Mouse (Mus musculus) gastrocnemius, postnatal 4 days (tissue): Measurements from ENCODE around the gene Tnfrsf13c. TPM values are rescaled to one million over a fixed set of nuclear protein-coding genes. Genes with fewer than 3 reads are reported as not detected.
"Not testable (repeated sequence)": the region's sequence is repeated elsewhere in the genome, so short reads cannot be mapped to it uniquely, and the experiment has no call there.

Source experiments
- DNase-seq, 2 experiments: peaks; one replicate each; pipeline ENCODE4 v3.0.0; 2021 to 2022; ENCODE audit warnings: low spot score in 2 of 2, mixed read lengths in 2 of 2
- long read RNA-seq, 2 experiments: library from polyadenylated mRNA; stranded (forward); transcript quantifications; one replicate each; pipeline ENCODE4 v2.0.0; 2021
- total RNA-seq, 2 experiments: library from RNA; stranded (reverse); gene quantifications; 2 replicates each; pipeline ENCODE4 v1.2.3; 2021

The Tnfrsf13c gene
- total RNA-seq: under 1 TPM in 1 of 2 experiments, not detected in 1; 0.66 TPM
- long read RNA-seq, experiment 1, partial matches to known transcripts: 0 of 1 reads
- long read RNA-seq, experiment 1, other reads (novel, unspliced or antisense): 0 of 1 reads
- long read RNA-seq, experiment 2, partial matches to known transcripts: 0 of 5 reads
- long read RNA-seq, experiment 2, other reads (novel, unspliced or antisense): 0 of 5 reads

DNA sequence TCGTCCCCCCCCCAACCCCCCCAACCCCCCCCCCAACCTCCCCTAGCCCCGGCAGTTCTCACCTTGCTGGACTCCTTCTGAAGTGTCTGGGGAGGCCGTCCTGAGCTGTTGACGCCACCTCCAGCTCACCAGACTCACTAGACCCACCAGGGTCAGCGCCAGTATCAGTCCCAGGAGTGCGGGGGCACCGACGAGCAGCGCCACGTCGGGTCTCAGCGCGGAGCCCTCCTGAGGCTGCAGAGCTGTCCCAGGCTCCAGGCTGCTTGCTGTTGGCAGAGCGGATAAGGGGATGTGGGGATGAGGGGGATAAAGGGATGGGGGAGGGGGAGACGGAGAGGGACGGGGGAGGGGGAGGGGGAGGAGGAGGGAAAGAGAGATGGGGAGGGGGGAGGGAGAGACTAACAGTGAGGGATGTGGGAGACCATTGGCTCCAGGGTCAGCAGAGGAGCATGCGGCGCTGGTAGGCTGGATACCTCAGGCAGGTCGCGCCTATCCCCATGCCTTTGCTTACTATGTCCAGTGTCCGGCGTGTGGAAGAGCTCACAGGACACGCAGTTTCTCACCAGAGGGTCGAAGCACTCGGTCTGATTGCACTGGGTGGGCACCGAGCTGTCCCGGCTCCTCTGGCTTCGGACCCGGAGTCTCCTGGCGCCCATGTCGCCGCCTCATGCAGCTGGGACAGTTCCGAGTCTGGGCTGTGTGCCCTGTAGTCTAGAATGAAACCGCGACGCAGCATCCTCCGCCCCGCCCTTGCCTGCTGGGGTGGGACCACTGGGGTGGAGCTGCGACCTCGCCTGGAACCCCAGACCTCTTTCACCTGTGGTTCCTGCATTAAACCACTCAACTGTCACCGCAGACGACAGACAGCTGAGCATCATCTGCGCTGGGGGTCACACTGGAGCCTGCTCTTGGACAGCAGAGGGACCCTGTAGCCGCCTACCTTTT is at the start of gene Tnfrsf13c:
Gene Tnfrsf13c (minus strand): TSS at position 713 of the 945 bp plus-strand sequence.
- DNase-seq: no peak

DNA sequence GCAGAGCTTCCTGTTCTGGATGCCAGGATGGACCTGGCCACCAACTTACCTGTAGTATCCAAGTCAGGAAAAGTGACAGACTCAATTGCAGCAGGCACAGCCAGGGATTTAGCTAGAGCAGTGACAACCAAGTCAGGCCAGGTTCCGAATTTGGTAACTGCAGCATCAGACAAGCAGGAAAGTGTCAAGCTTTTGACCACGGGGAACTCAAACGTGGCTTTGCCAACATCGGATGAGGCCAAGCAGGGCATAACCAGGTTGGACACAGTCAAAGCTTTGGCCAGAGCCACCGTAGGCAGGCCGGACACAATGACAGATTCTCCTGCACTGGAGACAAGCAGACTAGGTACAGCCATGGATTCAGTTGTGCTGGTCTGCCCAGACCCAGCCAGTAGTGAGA is 48.1 kb upstream of the Tnfrsf13c start:
- DNase-seq: no peak

DNA sequence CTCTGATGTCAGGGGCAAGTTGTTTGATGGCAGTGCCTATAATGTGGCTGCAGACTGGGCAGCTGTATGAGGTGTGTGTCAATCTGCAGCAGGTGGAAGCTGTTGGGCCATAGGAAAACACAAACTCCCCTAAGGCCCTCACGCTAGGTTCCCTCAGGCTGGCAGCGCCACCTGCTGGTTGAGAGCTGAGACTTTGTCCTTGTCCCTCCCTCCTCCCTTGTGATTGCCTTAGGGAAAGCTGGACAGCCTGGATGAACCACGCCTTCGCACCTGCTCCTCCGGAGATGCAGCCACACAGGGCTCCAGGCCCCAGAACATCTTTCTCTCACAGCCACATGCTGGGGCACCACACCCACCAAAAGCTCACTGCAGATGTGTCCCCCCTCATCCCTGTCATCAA is 47.0 kb upstream of the Tnfrsf13c start:
- peak; percentile 46 to 72 for DNase-seq

DNA sequence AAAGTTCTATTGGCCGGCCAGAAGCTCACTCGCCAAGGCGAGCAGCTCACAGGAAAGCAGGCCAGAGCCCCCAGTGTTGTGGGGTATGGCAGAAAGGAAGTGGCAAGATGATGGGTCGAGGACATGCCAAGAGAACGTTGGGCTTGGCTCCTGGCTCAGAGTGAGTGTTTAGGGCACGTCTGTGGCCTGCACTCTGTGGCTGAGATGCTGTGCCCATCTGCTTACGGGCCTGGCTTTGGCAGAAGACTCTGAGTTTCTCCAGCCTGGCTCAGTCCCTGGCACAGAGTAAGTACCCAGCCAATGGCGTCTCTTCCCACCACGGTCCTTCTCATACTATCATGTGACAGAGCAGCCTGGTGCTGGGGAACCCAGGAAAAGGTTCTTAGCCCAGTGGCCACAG is 44.6 kb upstream of the Tnfrsf13c start:
- DNase-seq: no peak

DNA sequence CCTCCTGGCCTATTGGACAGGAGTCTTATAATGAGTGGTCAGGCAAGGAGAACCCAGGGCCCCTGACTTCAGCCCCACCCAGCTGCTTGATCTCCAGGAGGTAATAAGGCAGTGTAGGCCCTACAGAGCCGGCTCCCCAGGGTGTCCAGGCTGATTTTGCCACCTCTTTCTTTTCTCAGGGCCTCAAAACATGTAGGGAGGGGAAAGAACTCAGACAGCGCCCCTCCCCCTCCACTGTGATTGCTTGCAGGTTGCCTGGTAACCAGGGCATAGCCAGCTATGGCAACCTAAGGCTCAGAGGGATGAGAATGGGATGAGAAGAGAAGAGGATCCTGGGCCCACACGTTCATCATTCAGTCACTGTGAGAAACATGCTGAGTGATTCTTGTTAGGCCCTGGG is 44.0 kb upstream of the Tnfrsf13c start:
- no peak for DNase-seq

DNA sequence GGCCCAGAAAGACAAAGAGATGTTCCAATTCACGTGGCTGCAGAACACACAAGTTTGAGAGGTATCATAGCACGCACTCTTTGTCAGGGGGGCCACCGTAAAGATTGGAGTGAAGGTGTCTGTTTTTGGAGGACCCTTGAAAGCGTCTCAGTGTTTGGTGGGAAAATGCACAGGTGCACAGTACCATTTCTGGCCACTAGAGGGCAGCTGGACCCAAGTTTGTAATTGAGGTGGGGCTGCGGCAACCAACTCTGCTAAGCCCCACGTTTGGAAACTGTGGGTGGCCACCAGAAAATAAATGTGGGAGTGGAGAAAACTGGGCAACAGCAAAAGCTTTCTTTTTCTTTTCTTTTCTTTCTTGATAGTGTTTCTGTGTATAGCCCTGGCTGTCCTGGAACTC is 42.2 kb upstream of the Tnfrsf13c start:
- DNase-seq: peak in 1 of 2 experiments; percentile 59

DNA sequence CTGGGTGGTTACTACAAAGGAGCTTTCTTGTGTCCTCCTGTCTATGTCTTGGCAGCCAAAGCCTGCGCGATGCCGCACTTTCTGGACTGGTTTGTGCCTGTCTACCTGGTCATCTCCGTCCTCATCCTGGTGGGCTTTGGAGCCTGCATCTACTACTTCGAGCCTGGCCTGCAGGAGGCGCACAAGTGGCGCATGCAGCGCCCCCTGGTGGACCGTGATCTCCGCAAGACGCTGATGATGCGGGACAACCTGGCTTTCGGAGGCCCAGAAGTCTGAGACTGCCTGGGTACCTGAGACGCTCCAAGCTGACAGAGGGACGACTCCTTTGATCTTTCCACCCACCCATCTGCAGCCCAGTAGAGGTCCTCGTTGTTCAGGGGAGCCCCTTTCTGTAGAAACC is 35.3 kb upstream of the Tnfrsf13c start:
- peak; percentile 57 to 73 for DNase-seq

DNA sequence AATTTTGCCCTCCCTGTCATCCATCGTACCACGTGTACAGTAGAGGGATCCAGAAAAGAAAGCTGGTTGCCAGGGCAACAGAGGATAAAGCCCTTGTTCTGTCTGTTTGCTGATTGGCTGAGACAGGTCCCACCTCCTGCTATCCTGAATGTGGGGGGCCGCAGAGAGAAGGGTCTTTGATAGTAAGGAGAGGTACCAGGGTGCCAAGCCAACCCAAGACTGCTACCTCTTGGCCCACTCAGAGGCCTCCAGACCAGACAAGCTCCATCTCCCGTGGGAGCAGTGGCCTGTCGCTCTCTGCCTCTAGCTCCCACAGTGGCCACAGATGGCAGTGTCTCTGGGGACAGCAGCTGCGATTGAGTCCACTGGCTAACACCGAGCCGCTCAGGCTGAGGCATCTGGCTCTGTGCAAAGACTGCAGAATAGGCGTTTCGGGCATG is 31.8 kb upstream of the Tnfrsf13c start:
- no peak for DNase-seq

DNA sequence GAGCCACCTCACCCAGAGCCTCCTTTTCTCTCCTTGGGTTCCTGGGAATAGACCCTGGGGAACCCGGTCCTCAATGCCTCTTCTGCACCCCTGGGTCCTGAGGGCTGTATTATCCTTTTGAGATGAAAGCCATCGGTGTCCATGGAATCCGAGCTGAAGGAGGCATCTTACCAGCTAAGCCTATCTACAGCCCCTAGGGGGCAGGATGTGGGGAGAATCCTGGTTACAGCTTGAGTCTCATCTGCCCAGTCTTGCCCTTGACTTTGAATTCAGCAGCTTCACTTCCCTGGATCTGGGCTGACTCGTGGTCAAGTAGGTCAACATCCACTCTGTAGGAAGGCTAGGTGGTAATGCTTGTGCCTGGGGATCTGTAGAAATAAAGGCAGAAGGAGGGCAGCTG is 31.1 kb upstream of the Tnfrsf13c start:
- DNase-seq: no peak

DNA sequence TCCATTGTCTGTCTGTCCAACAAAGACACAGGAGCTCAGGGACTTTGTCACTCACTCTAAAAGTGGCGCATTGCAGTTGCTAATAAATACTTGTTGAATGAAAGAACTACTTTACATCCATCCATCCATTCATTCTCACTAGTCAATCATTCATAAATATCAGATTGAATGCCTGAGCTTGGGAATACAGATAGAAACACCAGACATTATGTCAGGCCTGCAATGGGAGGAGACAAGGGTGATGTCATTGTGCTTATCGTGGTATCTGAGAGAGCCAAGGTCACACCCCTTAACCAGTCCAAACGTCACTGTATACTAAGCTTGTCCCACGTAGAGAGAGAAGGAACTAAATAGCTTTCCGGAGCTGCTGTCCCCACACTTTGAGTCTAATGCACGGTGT is 27.9 kb upstream of the Tnfrsf13c start, which contains the start of gene 1500009C09Rik:
Gene 1500009C09Rik (plus strand): TSS at position 301 of the 400 bp plus-strand sequence.
- no peak for DNase-seq

DNA sequence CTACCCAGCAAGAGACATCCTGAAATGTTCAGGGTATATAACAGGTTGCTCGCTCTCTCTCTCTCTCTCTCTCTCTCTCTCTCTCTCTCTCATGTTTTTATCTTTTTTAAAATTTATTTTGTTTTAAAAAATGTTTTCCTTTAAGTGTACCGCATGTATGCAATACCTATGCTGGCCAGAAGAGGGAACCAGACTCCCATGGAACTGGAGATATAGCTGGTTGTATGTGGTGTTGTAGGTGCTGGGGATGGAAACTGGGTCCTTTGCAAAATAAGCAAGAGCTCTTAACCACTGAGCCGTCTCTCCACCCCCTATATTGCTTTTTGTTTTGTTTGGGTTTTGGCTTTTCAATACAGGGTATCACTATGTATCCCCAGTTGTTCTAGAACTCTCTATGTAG is 27.4 kb upstream of the Tnfrsf13c start:
- no peak for DNase-seq

DNA sequence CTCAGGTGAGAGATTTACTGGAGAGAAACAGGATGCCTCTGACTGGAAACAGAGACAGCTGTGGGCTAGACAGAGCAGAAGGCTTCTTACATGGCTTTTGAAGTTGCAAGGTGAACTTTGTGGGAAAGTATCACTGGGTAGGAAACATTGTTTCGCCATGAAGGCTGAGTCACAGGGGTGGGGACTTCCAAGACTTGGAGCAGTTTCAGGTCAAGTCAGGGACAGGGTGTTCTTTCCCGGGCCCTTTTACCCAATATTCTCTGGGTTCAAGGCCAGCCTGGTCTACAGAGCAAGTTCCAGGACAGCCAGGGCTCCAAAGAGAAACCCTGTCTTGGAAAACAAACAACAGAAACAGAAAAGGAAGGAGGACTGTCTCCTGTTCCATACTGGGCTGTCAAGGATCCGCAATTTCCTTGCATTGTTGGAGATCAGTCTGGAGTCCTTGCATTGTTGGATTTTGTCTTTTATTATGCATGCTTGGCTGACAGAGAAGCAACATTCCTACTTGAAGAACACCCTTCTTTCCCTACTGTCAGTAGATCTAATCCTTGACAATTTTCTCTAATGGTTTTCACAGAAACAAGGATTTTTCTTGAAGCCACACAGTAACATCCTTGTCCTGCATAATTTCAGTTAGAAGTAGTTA is 23.1 kb upstream of the Tnfrsf13c start:
- no peak for DNase-seq

DNA sequence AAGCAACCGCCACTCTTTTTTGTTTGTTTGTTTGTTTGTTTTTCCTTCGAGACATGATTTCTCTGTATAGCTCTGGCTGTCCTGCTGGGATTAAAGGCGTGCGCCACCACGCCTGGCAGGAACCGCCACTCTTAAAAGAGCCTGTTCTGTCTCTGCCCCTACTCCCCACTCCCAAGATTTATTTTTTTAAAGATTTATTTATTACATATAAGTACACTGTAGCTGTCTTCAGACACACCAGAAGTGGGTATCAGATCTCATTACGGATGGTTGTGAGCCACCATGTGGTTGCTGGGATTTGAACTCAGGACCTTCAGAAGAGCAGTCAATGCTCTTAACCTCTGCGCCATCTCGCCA is 20.6 kb upstream of the Tnfrsf13c start:
- DNase-seq: not testable (repeated sequence)

DNA sequence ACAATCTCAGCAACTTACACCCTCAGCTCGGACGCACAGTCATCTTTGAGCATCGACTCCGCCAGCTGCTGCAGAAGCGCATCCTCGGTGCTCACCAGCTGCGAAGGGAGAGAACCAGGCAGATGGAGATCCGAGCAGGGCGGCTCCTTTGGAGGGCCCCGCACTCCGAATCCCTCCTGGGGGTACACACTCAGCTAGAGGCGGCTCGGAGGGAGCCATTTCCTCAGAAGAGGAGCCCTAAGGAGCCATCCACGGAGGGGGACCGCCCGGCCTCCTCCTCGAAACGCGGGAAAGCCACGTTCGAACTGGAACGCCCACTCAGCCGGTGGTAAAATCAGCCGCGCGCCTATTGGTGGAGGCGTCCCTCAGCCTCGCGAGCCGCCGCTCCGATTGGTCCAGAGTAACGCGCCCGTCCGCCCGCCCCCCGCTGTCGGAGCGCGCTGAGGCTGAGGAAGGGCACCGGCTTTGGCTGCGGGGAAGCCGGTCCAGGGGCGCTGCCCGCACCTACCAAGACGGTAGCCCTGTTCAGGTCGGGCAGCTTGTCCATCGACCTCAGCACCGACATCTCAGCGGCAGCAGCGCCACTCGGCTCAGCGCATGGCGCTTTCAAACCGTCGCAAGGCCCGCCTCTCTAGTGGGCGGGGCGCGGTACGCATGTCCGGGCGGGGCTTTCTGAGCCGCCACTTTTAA is 20.1 kb upstream of the Tnfrsf13c start, which contains the start of gene Cenpm:
Gene Cenpm (minus strand): TSS at position 634 of the 690 bp plus-strand sequence.
- peak; percentile 88 to 93 for DNase-seq

DNA sequence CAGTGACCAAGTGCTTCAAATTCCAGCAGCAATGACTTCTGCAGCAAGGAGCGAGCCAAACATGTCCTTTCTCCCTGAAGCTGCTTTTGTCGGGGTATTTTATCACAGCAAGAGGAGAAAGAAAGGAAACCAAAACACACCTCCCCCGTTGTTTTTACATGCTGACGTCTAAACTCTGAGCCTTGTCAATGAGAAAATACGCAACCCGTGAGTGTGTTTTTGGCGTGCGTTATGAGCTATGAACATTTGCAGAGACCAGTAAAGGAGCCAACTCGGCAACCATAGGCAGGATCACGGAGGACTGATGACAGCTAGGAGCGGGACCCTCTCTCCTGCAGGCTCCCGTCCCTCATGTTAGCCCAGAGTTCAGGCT is 19.6 kb upstream of the Tnfrsf13c start:
- DNase-seq: no peak

DNA sequence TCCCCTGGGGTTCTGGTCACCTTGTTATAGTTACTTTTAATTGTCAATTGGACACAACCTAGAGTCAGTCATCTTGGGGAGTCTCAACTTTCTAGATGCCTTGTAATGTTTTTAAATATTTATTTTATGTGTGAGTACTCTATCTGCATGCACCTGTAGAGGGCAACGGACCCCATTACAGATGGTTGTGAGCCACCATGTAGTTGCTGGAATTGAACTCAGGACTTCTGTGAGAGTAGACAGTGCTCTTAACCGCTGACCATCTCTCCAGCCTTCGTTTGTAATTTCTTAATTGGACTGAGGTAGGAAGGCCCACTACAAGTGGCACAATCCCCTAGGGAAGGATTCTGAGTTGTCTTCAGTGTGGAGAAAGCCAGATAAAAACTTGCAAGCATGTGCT is 19.1 kb upstream of the Tnfrsf13c start:
- no peak for DNase-seq

DNA sequence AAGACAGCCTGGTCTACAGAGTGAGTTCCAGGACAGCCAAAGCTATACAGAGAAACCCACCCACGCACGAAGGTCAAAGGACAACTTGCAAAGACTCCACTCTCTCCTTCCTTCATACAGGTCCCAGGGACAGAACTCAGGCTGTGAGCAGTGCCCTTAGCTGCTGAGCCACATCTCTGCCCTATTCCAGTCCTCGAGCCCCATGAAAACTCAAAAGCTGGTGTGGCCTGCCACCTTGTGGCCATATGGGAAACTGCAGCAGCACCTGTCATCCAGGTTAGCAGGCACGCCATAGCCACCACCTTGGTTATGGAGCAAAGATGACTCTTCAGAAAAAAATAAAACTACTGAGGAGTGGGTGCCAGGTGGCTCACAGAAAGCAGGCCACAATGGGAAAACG is 12.4 kb upstream of the Tnfrsf13c start:
- DNase-seq: peak in 1 of 2 experiments; percentile 69

DNA sequence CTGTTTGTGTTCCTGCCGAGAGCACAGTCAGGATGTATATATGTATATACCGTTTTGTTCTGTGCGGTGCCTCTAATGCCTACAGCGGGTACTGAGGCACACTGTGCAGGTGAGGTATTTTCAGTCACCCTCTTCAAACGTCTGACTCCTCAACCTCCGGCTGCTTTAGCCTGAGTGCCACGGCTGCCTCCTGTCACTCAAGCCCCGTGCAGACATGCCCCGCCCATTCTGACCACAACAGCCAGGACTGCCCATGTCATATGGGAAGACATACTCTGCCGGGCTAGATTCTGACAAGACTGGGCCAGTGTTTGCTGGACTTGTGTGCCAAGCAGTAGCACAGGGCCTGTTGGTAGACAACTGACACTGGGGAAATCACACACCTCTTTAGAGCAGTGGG is 11.5 kb upstream of the Tnfrsf13c start:
- DNase-seq: no peak

DNA sequence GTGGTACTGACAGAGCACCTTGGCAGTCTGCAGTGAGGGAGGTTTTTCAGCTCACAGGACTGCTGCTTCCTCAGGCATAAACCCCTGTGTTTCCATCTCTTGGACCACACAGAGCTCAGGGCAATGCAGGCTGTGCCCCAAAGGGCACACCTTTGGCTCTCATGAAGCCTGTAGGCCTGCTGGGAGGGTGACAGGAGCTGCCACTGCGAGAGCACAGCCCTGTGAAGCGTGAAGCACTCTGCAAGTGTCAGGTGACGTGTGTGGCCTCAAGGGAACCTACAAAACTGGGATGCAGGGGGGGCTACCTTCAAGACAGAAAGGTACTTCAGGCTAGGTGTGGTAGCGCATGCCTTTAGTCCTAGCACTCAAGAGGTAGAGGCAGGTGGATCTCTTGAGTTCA is 8.5 kb upstream of the Tnfrsf13c start:
- no peak for DNase-seq

DNA sequence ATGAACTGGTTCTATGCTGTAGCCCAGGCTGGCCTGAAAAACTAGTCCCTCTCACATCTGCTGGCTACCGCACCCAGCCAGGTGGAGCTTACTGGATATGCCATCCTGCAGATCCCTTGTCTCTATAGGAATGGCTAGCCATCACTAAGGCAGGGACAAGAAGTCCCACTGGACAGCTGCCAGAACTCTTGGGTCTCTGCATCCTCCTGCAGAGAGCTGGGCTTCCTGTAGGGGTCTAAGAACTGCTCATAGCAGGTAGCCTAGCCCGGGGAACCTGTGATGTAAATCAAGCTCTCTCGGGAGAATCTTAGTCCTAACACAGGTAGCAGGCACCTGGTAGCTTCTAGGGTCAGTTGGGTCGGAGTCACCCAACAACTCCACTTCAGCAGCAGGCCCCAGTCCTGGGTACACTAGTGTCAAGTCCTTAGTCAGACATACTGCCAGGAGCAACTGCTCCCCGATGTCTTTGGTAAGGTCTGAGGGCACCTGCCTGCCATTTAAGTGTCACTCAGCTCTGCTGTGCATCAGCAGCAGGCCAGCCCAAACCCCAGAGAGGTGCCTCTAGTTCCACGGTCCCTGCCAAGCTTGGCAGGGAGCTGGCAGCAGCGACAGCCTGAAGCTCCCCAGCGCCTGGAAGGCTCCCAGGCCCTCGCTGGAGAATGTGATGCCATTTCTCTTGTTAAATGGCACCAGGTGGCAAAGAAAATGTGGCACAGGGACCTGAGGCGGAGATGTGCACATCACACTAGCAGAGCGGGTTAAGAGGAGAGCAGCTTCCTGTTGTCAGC is 7.6 kb upstream of the Tnfrsf13c start:
- no peak for DNase-seq
